Mouse (Mus musculus) kidney, embryonic 15.5 days (tissue): ENCODE measurements at regions not wholly inside any gene's neighbourhood (a gene's known extent, or its start where the extent isn't known, plus 50 kb on each side); places are given as distances from the start of the nearest gene placed in this dataset.

Source experiments
- ATAC-seq: fragments of 200-750 bp; cut with Nextera tagmentation; replicated peaks from 2 replicates; pipeline ENCODE4 v1.8.0; 2017; ENCODE audit warnings: moderate TSS enrichment; ENCODE audit not compliant: low FRiP score
- H3K27ac ChIP-seq: fragments of 300-500 bp; sonication (generic); 2 replicates; pipeline ENCODE4 v1.5.1; 2015; ENCODE audit warnings: mild to moderate bottlenecking, inconsistent platforms
- H3K27me3 ChIP-seq: fragments of 300-500 bp; sonication (generic); 2 replicates; pipeline ENCODE4 v1.6.1; 2015; ENCODE audit warnings: inconsistent platforms
- H3K36me3 ChIP-seq: fragments of 300-500 bp; sonication (generic); 2 replicates; pipeline ENCODE4 v1.6.1; 2015; ENCODE audit warnings: inconsistent platforms
- H3K4me1 ChIP-seq: fragments of 300-500 bp; sonication (generic); 2 replicates; pipeline ENCODE4 v1.6.1; 2015; ENCODE audit warnings: inconsistent platforms
- H3K4me2 ChIP-seq: fragments of 300-500 bp; sonication (generic); 2 replicates; pipeline ENCODE4 v1.6.1; 2015; ENCODE audit warnings: moderate library complexity, mild to moderate bottlenecking, inconsistent platforms
- H3K4me3 ChIP-seq: fragments of 300-500 bp; sonication (generic); replicated peaks from 2 replicates; pipeline ENCODE4 v1.5.1; 2015; ENCODE audit warnings: mild to moderate bottlenecking, inconsistent platforms
- H3K9ac ChIP-seq: fragments of 300-500 bp; sonication (generic); 2 replicates; pipeline ENCODE4 v1.6.1; 2015; ENCODE audit warnings: mild to moderate bottlenecking, inconsistent platforms
- H3K9me3 ChIP-seq: fragments of 300-500 bp; sonication (generic); replicated peaks from 2 replicates; pipeline ENCODE4 v1.6.1; 2016; ENCODE audit warnings: inconsistent platforms
- WGBS: fragments of 180-500 bp; shearing (Covaris S2); methylation state at CpG from one replicate; pipeline ENCODE4 v1.1.7; 2015; ENCODE audit warnings: mixed read lengths; 5-methylcytosine and 5-hydroxymethylcytosine counted together

GRCm38 (mm10) chr10:108071424-108071823, 90.6 kb upstream of the Ppp1r12a start:
- Histone ChIP-seq H3K27me3 (no peaks in the 10 kb centered on the region), H3K4me3 (no peak overlapping the region), H3K4me2 (no peak overlapping the region), H3K27ac (no peak overlapping the region), H3K4me1 (peaks cover 8% of the 10 kb centered on the region), H3K9ac (no peak overlapping the region), H3K9me3 (no peaks in the 10 kb centered on the region), H3K36me3 (no peaks in the 10 kb centered on the region)
- WGBS, result 71% methylated on average over 2 of the region's 2 CpGs
- ATAC-seq, result no peak

DNA sequence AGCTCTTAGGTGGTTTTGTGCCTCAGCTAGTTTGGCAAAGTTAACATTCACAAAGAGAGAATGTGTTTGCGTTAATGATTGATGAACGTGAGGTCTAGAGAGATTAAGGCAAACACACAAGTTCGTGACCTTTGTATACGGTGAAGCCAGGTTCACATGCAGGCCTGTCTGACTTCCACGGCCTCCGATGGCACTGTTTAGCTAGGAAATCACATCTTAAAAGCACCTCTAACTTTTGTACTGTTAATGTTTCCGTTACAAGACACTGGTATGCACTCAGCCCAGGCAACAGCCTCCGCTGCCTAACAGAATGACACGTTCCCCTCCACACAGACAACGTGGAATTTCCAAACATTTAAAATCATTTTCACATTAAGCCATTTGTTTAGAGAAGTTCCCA, 94.3 kb upstream of the Ppp1r12a start:
- WGBS, result 43% methylated on average over 10 of the region's 10 CpGs
- Histone ChIP-seq H3K36me3 (no peaks in the 10 kb centered on the region), H3K27ac (0 out of 2 replicates have a peak overlapping the region, but pooled peaks have one; percentile 4), H3K9me3 (no peaks in the 10 kb centered on the region), H3K4me1 (peaks cover 8% of the 10 kb centered on the region), H3K9ac (no peak overlapping the region), H3K27me3 (no peaks in the 10 kb centered on the region), H3K4me2 (no peak overlapping the region), H3K4me3 (no peak overlapping the region)
- ATAC-seq, result peak; percentile 76

GRCm38 (mm10) chr10:108066241-108066640, 95.8 kb upstream of the Ppp1r12a start:
- peaks cover 8% of the 10 kb centered on the region for H3K4me1 ChIP-seq
- H3K4me2 ChIP-seq, result no peak overlapping the region
- H3K4me3 ChIP-seq, result no peak overlapping the region
- H3K9me3 ChIP-seq, result no peaks in the 10 kb centered on the region
- ATAC-seq, result peak; percentile 67; the same call in 1 of the 2 replicates
- WGBS, result 67% methylated on average over 8 of the region's 8 CpGs
- no peak overlapping the region for H3K9ac ChIP-seq
- no peaks in the 10 kb centered on the region for H3K27me3 ChIP-seq
- no peaks in the 10 kb centered on the region for H3K36me3 ChIP-seq
- H3K27ac ChIP-seq, result no peak overlapping the region

DNA sequence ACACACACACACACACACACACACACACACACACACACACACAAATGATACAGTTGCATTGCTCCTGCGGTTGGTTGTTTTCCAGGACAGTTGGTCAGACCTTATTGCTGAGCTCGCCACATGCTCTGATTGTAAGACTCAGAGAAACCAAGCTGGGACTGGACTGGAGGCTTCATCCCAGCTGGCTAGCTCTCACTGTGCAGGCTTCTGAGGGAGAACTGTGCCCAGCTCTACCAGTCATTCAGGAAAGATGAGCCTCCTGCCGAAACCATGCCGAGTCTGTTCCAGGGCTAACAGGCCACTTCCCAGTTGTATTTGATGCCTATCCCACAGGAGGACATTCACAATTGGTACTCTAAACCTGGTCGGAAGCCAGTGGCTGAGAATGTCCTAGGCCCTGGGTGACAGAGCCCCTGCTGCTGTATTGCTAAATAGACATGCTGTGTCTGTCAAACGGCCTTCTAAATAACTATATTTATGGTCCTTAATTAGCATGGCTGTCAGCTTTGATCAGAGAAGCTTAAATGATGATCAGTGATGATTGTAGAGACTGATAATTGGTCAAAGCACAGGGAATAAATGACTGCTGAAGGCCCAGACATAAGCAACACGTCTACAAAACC, 100.1 kb upstream of the Ppp1r12a start:
- no peak overlapping the region for H3K4me2 ChIP-seq
- no peaks in the 10 kb centered on the region for H3K9me3 ChIP-seq
- H3K27me3 ChIP-seq, result no peaks in the 10 kb centered on the region
- H3K36me3 ChIP-seq, result no peaks in the 10 kb centered on the region
- no peak for ATAC-seq
- 43% methylated on average over 7 of the region's 7 CpGs for WGBS
- no peak overlapping the region for H3K27ac ChIP-seq
- no peak overlapping the region for H3K4me3 ChIP-seq
- H3K4me1 ChIP-seq, result no peaks in the 10 kb centered on the region
- H3K9ac ChIP-seq, result no peak overlapping the region

- H3K9me3 ChIP-seq, result no peaks in the 10 kb centered on the region
- no peaks in the 10 kb centered on the region for H3K27me3 ChIP-seq
- no peak overlapping the region for H3K4me2 ChIP-seq
- H3K27ac ChIP-seq, result no peak overlapping the region
- no peaks in the 10 kb centered on the region for H3K4me1 ChIP-seq
- ATAC-seq, result 0 out of 2 replicates have a peak, but pooled peaks have one; percentile 15
- no peak overlapping the region for H3K4me3 ChIP-seq
- H3K36me3 ChIP-seq, result no peaks in the 10 kb centered on the region
- 73% methylated on average over 3 of the region's 3 CpGs for WGBS
- H3K9ac ChIP-seq, result no peak overlapping the region
These were observed 101.4 kb upstream of the Ppp1r12a start for GRCm38 (mm10) chr10:108060554-108060953.

DNA sequence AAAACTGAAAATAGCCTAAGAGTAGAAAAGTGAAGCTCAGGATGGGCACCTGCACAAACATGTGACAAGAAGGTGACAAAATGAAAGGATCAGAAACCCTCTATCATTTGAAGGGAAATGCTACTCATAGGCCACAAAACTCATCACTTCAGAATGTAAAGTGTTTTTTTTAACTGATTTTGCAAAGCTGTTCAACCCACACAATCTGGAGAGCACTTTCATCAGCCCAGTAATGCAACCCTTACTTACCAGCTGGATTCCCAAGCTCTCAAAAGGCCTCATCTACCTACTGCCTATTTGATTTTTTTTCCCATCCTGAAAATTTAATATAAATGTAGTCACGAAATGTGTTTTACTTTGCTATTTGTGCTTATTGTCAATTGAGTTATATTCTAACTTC, 110.4 kb upstream of the Ppp1r12a start:
- Histone ChIP-seq H3K36me3 (no peaks in the 10 kb centered on the region), H3K4me3 (no peak overlapping the region), H3K27me3 (no peaks in the 10 kb centered on the region), H3K4me2 (no peak overlapping the region), H3K4me1 (no peaks in the 10 kb centered on the region), H3K9me3 (no peaks in the 10 kb centered on the region), H3K9ac (no peak overlapping the region), H3K27ac (no peak overlapping the region)
- ATAC-seq, result no peak
- 92% methylated on average over 1 of the region's 1 CpGs for WGBS

- no peaks in the 10 kb centered on the region for H3K36me3 ChIP-seq
- no peak for ATAC-seq
- 84% methylated on average over 2 of the region's 2 CpGs for WGBS
- H3K9ac ChIP-seq, result no peak overlapping the region
- H3K9me3 ChIP-seq, result no peaks in the 10 kb centered on the region
- no peak overlapping the region for H3K27ac ChIP-seq
- no peaks in the 10 kb centered on the region for H3K4me1 ChIP-seq
- H3K4me3 ChIP-seq, result no peak overlapping the region
- no peaks in the 10 kb centered on the region for H3K27me3 ChIP-seq
- no peak overlapping the region for H3K4me2 ChIP-seq
These were observed 113.6 kb upstream of the Ppp1r12a start for GRCm38 (mm10) chr10:108048426-108048825.

- no peaks in the 10 kb centered on the region for H3K36me3 ChIP-seq
- no peak overlapping the region for H3K4me3 ChIP-seq
- H3K4me1 ChIP-seq, result no peaks in the 10 kb centered on the region
- no peaks in the 10 kb centered on the region for H3K27me3 ChIP-seq
- H3K4me2 ChIP-seq, result no peak overlapping the region
- H3K9me3 ChIP-seq, result no peaks in the 10 kb centered on the region
- ATAC-seq, result no peak
- 40% methylated on average over 2 of the region's 2 CpGs for WGBS
- H3K9ac ChIP-seq, result no peak overlapping the region
- H3K27ac ChIP-seq, result no peak overlapping the region
These were observed 118.5 kb upstream of the Ppp1r12a start for GRCm38 (mm10) chr10:108043519-108043918.

- Histone ChIP-seq H3K27me3 (no peaks in the 10 kb centered on the region), H3K9ac (no peak overlapping the region), H3K4me2 (no peak overlapping the region), H3K4me3 (no peak overlapping the region), H3K9me3 (no peaks in the 10 kb centered on the region), H3K4me1 (no peaks in the 10 kb centered on the region), H3K27ac (no peak overlapping the region), H3K36me3 (no peaks in the 10 kb centered on the region)
- ATAC-seq, result 0 out of 2 replicates have a peak, but pooled peaks have one; percentile 9
These were observed 122.0 kb upstream of the Ppp1r12a start for GRCm38 (mm10) chr10:108040027-108040426.

DNA sequence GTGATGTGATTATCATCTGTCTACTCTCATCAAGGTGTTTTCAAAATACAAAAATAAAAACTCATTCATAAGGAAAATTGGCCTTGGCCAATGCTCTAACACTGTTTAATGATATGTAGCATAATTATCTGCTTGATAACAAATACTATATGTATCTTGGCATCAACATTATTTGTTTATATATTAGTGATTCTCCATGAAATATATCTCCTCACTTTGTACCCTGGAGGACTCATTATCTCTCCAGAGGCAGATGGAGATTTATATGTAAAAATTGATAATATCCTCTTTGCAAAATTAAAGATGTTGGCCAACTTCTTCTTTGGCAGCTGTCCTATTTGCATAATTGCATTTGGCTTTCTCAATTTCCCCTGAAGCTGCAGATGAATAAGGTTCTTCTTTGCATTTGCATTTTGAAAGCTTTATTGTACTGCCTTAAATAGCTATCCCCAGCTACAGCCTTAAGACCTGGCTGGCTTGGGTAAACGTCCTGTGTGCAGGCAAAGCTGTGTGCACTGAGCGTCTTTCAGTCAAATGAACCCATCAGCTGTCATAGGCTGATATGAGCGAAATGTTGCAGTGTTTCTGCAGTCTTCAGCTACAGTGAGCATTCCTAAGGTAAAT, 124.7 kb upstream of the Otogl start:
- Histone ChIP-seq H3K36me3 (no peaks in the 10 kb centered on the region), H3K9me3 (no peaks in the 10 kb centered on the region), H3K4me3 (no peak overlapping the region), H3K9ac (no peak overlapping the region), H3K4me2 (no peak overlapping the region), H3K4me1 (no peaks in the 10 kb centered on the region), H3K27ac (no peak overlapping the region), H3K27me3 (no peaks in the 10 kb centered on the region)
- WGBS, result 61% methylated on average over 3 of the region's 3 CpGs
- ATAC-seq, result no peak

DNA sequence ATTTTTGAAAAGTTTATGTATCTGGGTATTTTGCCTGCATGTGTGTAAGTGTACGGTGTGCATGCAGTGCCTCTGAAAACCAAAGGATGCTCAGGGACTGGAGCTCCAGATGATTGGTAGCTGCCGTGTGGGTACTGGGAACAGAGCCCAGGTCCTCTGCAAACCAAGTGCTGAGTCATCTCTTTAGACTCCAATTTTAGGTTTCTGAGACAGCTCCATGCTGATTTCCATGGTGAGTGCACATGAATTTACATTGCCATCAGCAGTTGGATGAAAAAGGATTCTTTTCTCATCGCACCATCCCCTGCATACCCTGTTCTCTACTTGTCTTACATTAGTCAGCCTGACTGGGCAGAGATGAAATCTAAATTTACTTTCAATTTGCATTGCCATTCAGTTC, 122.1 kb upstream of the Otogl start:
- 92% methylated on average over 3 of the region's 3 CpGs for WGBS

DNA sequence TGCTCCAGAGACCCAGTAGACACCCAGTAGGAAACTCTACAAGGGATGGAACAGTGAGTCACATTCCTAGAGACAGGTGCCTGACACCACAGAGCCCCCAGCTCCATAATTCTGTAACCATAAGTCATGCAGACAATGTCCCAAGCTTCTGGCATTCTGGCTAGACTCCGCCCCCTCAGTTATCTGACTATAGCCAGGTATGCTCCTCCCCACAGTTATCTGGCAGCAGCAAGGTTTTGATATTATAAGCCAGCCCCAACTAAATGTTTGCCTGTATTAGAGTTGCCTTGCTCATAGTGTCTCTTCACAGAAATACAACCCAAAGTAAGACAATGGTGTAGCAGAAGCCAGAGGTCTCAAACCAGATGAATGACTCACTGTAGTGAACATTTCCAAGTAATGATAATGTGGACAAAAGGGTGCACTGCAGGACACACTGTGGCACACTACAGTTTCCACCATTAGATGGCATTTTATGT, 121.4 kb upstream of the Otogl start:
- WGBS, result 100% methylated on average over 1 of the region's 1 CpGs
- no peak overlapping the region for H3K4me2 ChIP-seq
- no peak for ATAC-seq

More for the DNA sequence above, 122.1 kb upstream of the Otogl start:
- Histone ChIP-seq H3K9ac (no peak overlapping the region), H3K36me3 (no peaks in the 10 kb centered on the region), H3K4me3 (no peak overlapping the region), H3K27me3 (no peaks in the 10 kb centered on the region), H3K4me1 (no peaks in the 10 kb centered on the region), H3K9me3 (no peaks in the 10 kb centered on the region), H3K4me2 (no peak overlapping the region), H3K27ac (no peak overlapping the region)
- ATAC-seq, result no peak

More for the DNA sequence above, 121.4 kb upstream of the Otogl start:
- no peaks in the 10 kb centered on the region for H3K4me1 ChIP-seq
- no peak overlapping the region for H3K27ac ChIP-seq
- no peak overlapping the region for H3K4me3 ChIP-seq
- no peaks in the 10 kb centered on the region for H3K27me3 ChIP-seq
- H3K9me3 ChIP-seq, result no peaks in the 10 kb centered on the region
- H3K9ac ChIP-seq, result no peak overlapping the region
- H3K36me3 ChIP-seq, result no peaks in the 10 kb centered on the region
